ENCODE assay signal across 15 mouse cellular contexts in genomic region chr12:89789981-89790380, GRCm38 (mm10).
A peak's percentile ranks its signal among the peaks of the same experiment; 100 is the strongest.
DNase-seq lines count a peak whose midpoint lies in the region; ATAC-seq lines count a peak whose summit lies in the region.
"Had no signal": no experiment of that assay in that cellular context is flagged by ENCODE, and none has a peak within 500 bp of the region (broad histone marks: within the 10 kb centered on the region; RNA-seq: fewer than 3 reads in every experiment).

No protein-coding gene starts in this region.

- ATAC-seq in granulocyte monocyte progenitor cell, adult 5-6 weeks (replicated peaks; ENCODE audit: poor library complexity, severe bottlenecking) = no peak
- ATAC-seq: forebrain, embryonic 13.5 days; forebrain, embryonic 15.5 days; forebrain, postnatal 0 days had no signal

- peak; percentile 28 to 50 for DNase-seq in frontal cortex, adult 2 months (ENCODE audit: extremely low spot score in 1 of 2, low spot score in 1 of 2)
- no peak for DNase-seq in frontal cortex, postnatal 10 days (ENCODE audit: low spot score in 2 of 2)
- peak; percentile 54 for DNase-seq in right cerebral cortex, adult 18-20 months
- no peak for DNase-seq in right cerebral cortex, postnatal 25 days
- DNase-seq: adrenal gland, adult 2 months; adrenal gland, postnatal 10 days; adrenal gland, postnatal 25 days; cerebellum, adult 11-12 months; cerebellum, adult 2 months; cerebellum, adult 9-10 months; cerebellum, postnatal 10 days; forebrain, postnatal 0 days had no signal

Comparison
In these comparisons a context has a peak if more than half of its experiments do, and no peak if none do; other contexts are left out.
1. DNase-seq: peak in frontal cortex, adult 2 months (2 of 2) and right cerebral cortex, adult 18-20 months (single experiment); none in frontal cortex, postnatal 10 days (0 of 2) and right cerebral cortex, postnatal 25 days (single experiment).